Mouse (Mus musculus) thymus, postnatal 14 days (tissue): ENCODE measurements around the gene Gm21256.
"Not testable (repeated sequence)": the region's sequence is repeated elsewhere in the genome, so short reads cannot be mapped to it uniquely, and the experiment has no call there.

Experiments used
- DNase-seq: peaks from one replicate; pipeline ENCODE4 v3.0.0; 2021

The Gm21256 gene

GRCm38 (mm10) chrY:47450660-47451059, at the start of gene Gm21256:
TSS of gene Gm21256 (plus strand) at chrY:47450960.
- not testable (repeated sequence) for DNase-seq
